Mouse (Mus musculus) C2C12 (cell line): ENCODE measurements at regions not wholly inside any gene's neighbourhood (a gene's known extent, or its start where the extent isn't known, plus 50 kb on each side); places are given as distances from the start of the nearest gene placed in this dataset.

ENCODE experiments used
- H3K27me3 ChIP-seq: one replicate; pipeline ENCODE4 v1.6.1; 2011; ENCODE audit not compliant: control insufficient read depth, insufficient read depth, insufficient read length
- H3K36me3 ChIP-seq: one replicate; pipeline ENCODE4 v1.6.1; 2011; ENCODE audit not compliant: control insufficient read depth, insufficient read depth
- H3K4me3 ChIP-seq: one replicate; pipeline ENCODE4 v1.5.1; 2011; ENCODE audit warnings: mild to moderate bottlenecking, control low read depth; ENCODE audit not compliant: poor library complexity, insufficient read depth, severe bottlenecking
- H3K79me2 ChIP-seq: one replicate; pipeline ENCODE4 v1.6.1; 2011; ENCODE audit not compliant: control insufficient read depth, insufficient read depth
- H3K79me3 ChIP-seq: one replicate; pipeline ENCODE4 v1.6.1; 2011; ENCODE audit warnings: low read depth, control low read depth
- H3ac ChIP-seq: one replicate; pipeline ENCODE3; 2011; ENCODE audit warnings: low read depth; ENCODE audit not compliant: control insufficient read depth, insufficient read length
- CEBPB ChIP-seq: IDR thresholded peaks from one replicate; pipeline ENCODE4 v1.6.1; 2011; ENCODE audit warnings: low read depth, mild to moderate bottlenecking, control low read depth, moderate library complexity
- CTCF ChIP-seq: IDR thresholded peaks from one replicate; pipeline ENCODE4 v1.5.1; 2011; ENCODE audit not compliant: control insufficient read depth, insufficient read depth, insufficient read length
- FOSL1 ChIP-seq: IDR thresholded peaks from one replicate; pipeline ENCODE4 v1.8.0; 2011; ENCODE audit warnings: mild to moderate bottlenecking, low read length; ENCODE audit not compliant: poor library complexity, insufficient read depth, severe bottlenecking
- MAX ChIP-seq: IDR thresholded peaks from one replicate; pipeline ENCODE4 v1.6.1; 2011; ENCODE audit warnings: mild to moderate bottlenecking, control low read depth
- MYOD1 ChIP-seq: IDR thresholded peaks from one replicate; pipeline ENCODE4 v1.6.1; 2011; ENCODE audit warnings: low read depth; ENCODE audit not compliant: control insufficient read depth, insufficient read length
- MYOG ChIP-seq: IDR thresholded peaks from one replicate; pipeline ENCODE4 v1.6.1; 2011; ENCODE audit not compliant: control insufficient read depth, insufficient read length; ENCODE audit errors: extremely low read depth
- USF1 ChIP-seq: IDR thresholded peaks from one replicate; pipeline ENCODE4 v1.6.1; 2011; ENCODE audit warnings: low read depth, mild to moderate bottlenecking, control low read depth, moderate library complexity

DNA sequence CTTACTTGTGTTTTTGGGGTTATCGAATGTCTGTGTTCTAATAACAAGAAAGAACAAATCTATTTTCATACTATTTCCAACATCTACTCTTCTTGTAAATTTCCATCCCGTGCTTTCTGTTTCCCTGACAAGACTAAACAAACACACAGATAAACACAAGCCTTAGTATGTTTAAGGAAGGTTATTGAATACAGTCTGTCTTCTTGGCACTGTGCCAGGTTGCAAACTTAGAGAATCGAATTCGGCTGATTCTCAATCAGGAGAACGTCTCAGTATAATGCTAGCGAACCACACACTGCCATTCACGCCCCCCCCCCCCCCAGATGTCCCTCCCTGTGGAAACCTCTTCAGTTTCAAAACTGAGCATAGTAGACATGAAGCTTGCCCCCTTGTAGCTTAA, 157.2 kb downstream of the Gm5426 start:
- TF ChIP-seq USF1, result no peak
- no peak for TF ChIP-seq CTCF
- TF ChIP-seq MYOG, result no peak
- no peak for TF ChIP-seq CEBPB
- TF ChIP-seq FOSL1, result no peak
- TF ChIP-seq MAX, result no peak
- TF ChIP-seq MYOD1, result no peak
- Histone ChIP-seq H3ac (no peak overlapping the region), H3K27me3 (no peaks in the 10 kb centered on the region), H3K4me3 (no peak overlapping the region), H3K79me2 (no peaks in the 10 kb centered on the region), H3K79me3 (no peaks in the 10 kb centered on the region), H3K36me3 (no peaks in the 10 kb centered on the region)

DNA sequence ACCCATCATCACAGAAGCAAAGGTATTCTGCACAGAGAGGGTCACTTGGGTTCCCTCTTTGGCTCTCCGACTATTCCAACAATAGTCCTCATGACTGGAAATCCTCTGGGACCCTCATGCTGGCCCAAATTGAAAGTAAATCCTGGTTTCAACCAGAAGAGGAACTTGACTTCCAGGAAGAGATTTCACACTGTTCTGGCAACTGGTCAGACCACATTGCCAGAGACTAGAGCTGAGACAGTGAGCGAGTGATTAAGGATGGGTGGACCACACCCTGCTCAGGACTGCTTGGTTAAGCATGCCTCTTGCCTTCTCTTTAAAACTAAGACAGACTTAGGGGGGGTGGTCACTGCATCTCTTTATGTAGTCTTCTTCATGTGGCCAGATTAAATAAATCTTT, 158.3 kb downstream of the Gm5426 start:
- no peaks in the 10 kb centered on the region for H3K27me3 ChIP-seq
- no peak for TF ChIP-seq CEBPB
- TF ChIP-seq MYOD1, result no peak
- no peak for TF ChIP-seq FOSL1
- no peak for TF ChIP-seq MYOG
- TF ChIP-seq USF1, result no peak
- no peak for TF ChIP-seq CTCF
- no peak for TF ChIP-seq MAX
- no peaks in the 10 kb centered on the region for H3K79me2 ChIP-seq
- H3K4me3 ChIP-seq, result no peak overlapping the region
- H3K36me3 ChIP-seq, result no peaks in the 10 kb centered on the region
- no peaks in the 10 kb centered on the region for H3K79me3 ChIP-seq
- H3ac ChIP-seq, result no peak overlapping the region

DNA sequence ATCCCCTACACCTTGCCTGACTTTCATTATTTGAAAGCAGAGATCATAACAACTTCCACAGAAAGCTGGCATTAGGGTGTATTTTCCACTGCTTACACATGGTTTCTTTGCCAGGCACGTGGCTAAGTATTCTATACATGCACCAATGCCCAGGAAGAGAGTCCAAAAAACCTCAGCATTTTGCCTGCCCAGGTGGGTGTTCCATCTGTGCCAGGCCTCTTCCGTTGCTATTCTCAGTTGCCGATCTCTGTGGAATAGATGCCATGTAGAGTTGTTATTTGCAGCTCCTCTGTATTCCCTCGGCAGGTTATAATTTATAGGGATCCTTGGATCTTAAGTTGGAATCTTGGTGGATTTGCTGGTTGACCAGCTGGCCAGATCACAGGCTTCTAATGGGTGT, 161.3 kb downstream of the Gm5426 start:
- no peak overlapping the region for H3K4me3 ChIP-seq
- H3K79me3 ChIP-seq, result no peaks in the 10 kb centered on the region
- TF ChIP-seq CEBPB, result no peak
- TF ChIP-seq USF1, result no peak
- no peak for TF ChIP-seq CTCF
- TF ChIP-seq MYOD1, result no peak
- no peak for TF ChIP-seq MYOG
- TF ChIP-seq FOSL1, result no peak
- TF ChIP-seq MAX, result no peak
- no peaks in the 10 kb centered on the region for H3K36me3 ChIP-seq
- no peak overlapping the region for H3ac ChIP-seq
- H3K79me2 ChIP-seq, result no peaks in the 10 kb centered on the region
- no peaks in the 10 kb centered on the region for H3K27me3 ChIP-seq

DNA sequence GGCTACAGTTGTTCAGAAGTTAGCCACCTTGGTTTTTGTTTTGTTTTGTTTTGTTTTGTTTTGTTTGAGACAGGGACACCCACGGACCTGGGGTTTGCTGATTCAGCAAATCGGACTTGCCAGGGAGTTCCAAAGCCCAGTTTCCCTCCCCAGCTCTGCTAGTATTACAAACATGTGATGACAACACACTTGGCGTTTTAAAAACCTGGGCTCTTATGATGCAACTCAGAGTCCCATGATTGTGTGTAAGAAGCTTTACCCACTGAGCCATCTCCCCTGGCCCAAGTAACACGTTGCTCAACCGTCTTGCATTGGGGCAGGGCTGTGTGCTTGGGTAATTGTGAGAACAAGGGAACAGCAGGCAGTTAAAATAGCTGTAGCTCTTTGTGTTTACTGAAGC, 162.2 kb downstream of the Gm5426 start:
- Histone ChIP-seq H3K27me3 (no peaks in the 10 kb centered on the region), H3K79me3 (no peaks in the 10 kb centered on the region), H3K79me2 (no peaks in the 10 kb centered on the region), H3K36me3 (no peaks in the 10 kb centered on the region), H3ac (no peak overlapping the region), H3K4me3 (no peak overlapping the region)
- TF ChIP-seq CTCF, result no peak
- TF ChIP-seq FOSL1, result no peak

DNA sequence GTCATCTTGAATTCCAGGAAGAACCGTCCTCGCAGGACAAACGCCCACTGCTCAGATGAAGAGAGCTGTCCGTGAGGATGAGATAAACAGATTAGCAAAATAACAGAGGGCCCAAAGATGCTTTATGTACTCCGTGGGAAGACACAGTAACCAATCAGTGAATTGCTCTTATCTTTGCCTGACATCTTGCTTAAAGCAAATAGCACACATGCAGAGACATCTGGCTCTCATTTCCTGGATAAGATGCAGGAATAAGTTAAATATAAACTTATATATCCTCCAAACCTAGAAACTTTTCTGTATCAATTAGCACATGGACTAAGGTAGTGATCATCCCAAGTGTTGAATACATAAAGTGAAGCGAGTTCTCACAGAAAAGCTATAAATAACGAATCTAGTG, 169.3 kb downstream of the Gm5426 start:
- no peaks in the 10 kb centered on the region for H3K36me3 ChIP-seq
- no peak overlapping the region for H3ac ChIP-seq
- no peaks in the 10 kb centered on the region for H3K27me3 ChIP-seq
- H3K4me3 ChIP-seq, result no peak overlapping the region
- H3K79me3 ChIP-seq, result no peaks in the 10 kb centered on the region
- H3K79me2 ChIP-seq, result no peaks in the 10 kb centered on the region
- TF ChIP-seq MAX (no peak), CEBPB (no peak), USF1 (no peak), FOSL1 (no peak), CTCF (no peak), MYOD1 (no peak), MYOG (no peak)

DNA sequence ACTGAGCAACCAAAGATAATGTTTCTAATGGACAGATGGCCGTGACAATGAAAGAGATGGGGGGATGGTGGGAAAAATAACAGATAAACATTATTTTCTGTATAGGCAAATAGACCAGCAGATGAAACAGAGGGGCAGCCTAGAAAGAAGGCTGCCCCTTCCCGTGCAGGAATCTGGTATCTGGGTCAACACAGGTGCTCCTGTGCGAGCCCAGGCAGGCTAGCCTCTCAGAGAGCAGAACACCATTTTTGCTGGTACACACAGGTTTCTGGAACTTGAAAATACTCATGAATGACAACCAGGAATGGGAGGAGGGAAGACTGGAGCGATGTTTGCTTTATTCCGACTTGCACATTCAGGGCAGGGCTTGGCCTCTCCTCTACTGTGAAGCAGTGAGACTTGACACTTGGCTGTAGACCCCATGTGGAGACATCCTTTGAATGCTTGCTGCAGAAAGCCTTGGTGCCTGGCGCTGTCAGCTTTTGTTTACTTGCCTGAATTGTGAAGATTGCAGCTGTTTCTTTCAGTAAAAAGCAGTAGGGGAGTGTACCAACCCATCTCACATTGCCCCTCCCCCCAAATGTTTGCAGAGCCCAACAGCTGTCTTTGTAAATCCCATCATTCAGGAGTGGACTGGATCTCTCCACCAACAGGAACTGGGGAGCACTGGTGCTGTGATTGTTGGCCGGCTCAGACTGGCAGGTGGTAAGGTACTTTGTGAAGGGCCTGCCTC, 172.5 kb downstream of the Gm5426 start:
- no peak overlapping the region for H3K4me3 ChIP-seq
- H3ac ChIP-seq, result no peak overlapping the region
- no peaks in the 10 kb centered on the region for H3K36me3 ChIP-seq
- H3K79me2 ChIP-seq, result no peaks in the 10 kb centered on the region
- TF ChIP-seq MYOD1, result peak; percentile 89
- no peak for TF ChIP-seq CTCF
- no peak for TF ChIP-seq FOSL1
- TF ChIP-seq MYOG, result no peak
- H3K79me3 ChIP-seq, result no peaks in the 10 kb centered on the region
- no peaks in the 10 kb centered on the region for H3K27me3 ChIP-seq
